Mouse (Mus musculus) midbrain, embryonic 14.5 days (tissue): Measurements from ENCODE around the gene Rpl3l. TPM values are rescaled to one million over a fixed set of nuclear protein-coding genes. Genes with fewer than 3 reads are reported as not detected.
"Not testable (repeated sequence)": the region's sequence is repeated elsewhere in the genome, so short reads cannot be mapped to it uniquely, and the experiment has no call there.

Source experiments
- ATAC-seq: fragments of 200-750 bp; cut with Nextera tagmentation; 2 replicates; pipeline ENCODE4 v1.8.0; 2017; ENCODE audit warnings: moderate number of reproducible peaks, moderate library complexity; ENCODE audit not compliant: low FRiP score, low TSS enrichment
- DNase-seq: peaks from one replicate; pipeline ENCODE4 v3.0.0-alpha.2; 2015
- H3K27ac ChIP-seq: fragments of 300-500 bp; sonication (generic); replicated peaks from 2 replicates; pipeline ENCODE4 v1.5.1; 2014; ENCODE audit warnings: mild to moderate bottlenecking, low read depth, low read length, moderate library complexity
- H3K27me3 ChIP-seq: fragments of 300-500 bp; sonication (generic); 2 replicates; pipeline ENCODE4 v1.6.1; 2014; ENCODE audit warnings: low read length, control low read depth, mixed read lengths; ENCODE audit not compliant: control insufficient read depth, insufficient read depth
- H3K36me3 ChIP-seq: fragments of 300-500 bp; sonication (generic); 2 replicates; pipeline ENCODE4 v1.6.1; 2014; ENCODE audit warnings: low read length, control low read depth; ENCODE audit not compliant: control insufficient read depth, insufficient read depth
- H3K4me1 ChIP-seq: fragments of 300-500 bp; sonication (generic); 2 replicates; pipeline ENCODE4 v1.6.1; 2014; ENCODE audit warnings: mild to moderate bottlenecking, antibody characterized with exemption, low read length, control low read depth; ENCODE audit not compliant: control insufficient read depth, insufficient read depth
- H3K4me2 ChIP-seq: fragments of 300-500 bp; sonication (generic); 2 replicates; pipeline ENCODE4 v1.6.1; 2014; ENCODE audit warnings: mild to moderate bottlenecking, low read length, moderate library complexity
- H3K4me3 ChIP-seq: fragments of 300-500 bp; sonication (generic); replicated peaks from 2 replicates; pipeline ENCODE4 v1.5.1; 2014; ENCODE audit warnings: low read depth, low read length
- H3K9ac ChIP-seq: fragments of 300-500 bp; sonication (generic); replicated peaks from 2 replicates; pipeline ENCODE4 v1.6.1; 2014; ENCODE audit warnings: mild to moderate bottlenecking, low read length, moderate library complexity
- H3K9me3 ChIP-seq: fragments of 300-500 bp; sonication (generic); 2 replicates; pipeline ENCODE4 v1.6.1; 2016; ENCODE audit warnings: low read length, control low read depth, mixed read lengths; ENCODE audit not compliant: control insufficient read depth
- WGBS: fragments of 180-500 bp; shearing (Covaris S2); extraction: QIAGEN DNeasy Blood & Tissue Kit; methylation state at CpG from one replicate; pipeline ENCODE4 v1.1.7; 2014; 5-methylcytosine and 5-hydroxymethylcytosine counted together
- polyA plus RNA-seq: library from polyadenylated mRNA; unstranded; fragments of >200 nt; fragmentation: Nextera tagmentation; extraction: Ambion mirVana; gene quantifications from 2 replicates; pipeline ENCODE4 v1.2.1, GENCODE M21; 2014

Gene Rpl3l
- polyA plus RNA-seq, 1 experiment from 2014 or later, result not detected

- peaks cover 13% of the 10 kb centered on the region; the same call in 1 of the 2 replicates for H3K36me3 ChIP-seq
- DNase-seq (no peak), ATAC-seq (no peak)
- no peak overlapping the region for H3K9ac ChIP-seq
- H3K4me2 ChIP-seq, result no peak overlapping the region
- WGBS, result 11% methylated on average over 6 of the region's 6 CpGs
- no peak overlapping the region for H3K27ac ChIP-seq
- no peaks in the 10 kb centered on the region for H3K27me3 ChIP-seq
- H3K4me3 ChIP-seq, result no peak overlapping the region
- no peaks in the 10 kb centered on the region for H3K4me1 ChIP-seq
- H3K9me3 ChIP-seq, result no peaks in the 10 kb centered on the region
These were observed 12.1 kb upstream of the Rpl3l start for GRCm38 (mm10) chr17:24715556-24715955.

- Histone ChIP-seq H3K4me2 (no peak overlapping the region), H3K9me3 (no peaks in the 10 kb centered on the region), H3K27ac (no peak overlapping the region), H3K4me3 (no peak overlapping the region), H3K36me3 (peaks cover 15% of the 10 kb centered on the region), H3K4me1 (no peaks in the 10 kb centered on the region), H3K9ac (no peak overlapping the region), H3K27me3 (no peaks in the 10 kb centered on the region)
- DNase-seq (no peak), ATAC-seq (no peak)
- WGBS, result 95% methylated on average over 15 of the region's 15 CpGs
These were observed 11.4 kb upstream of the Rpl3l start for GRCm38 (mm10) chr17:24716166-24716682.

- Histone ChIP-seq H3K9ac (no peak within 1 kb of the TSS; the same call in 1 of the 2 replicates), H3K27me3 (no peaks in the 10 kb centered on the region), H3K36me3 (peaks cover 29% of the 10 kb centered on the region), H3K9me3 (no peaks in the 10 kb centered on the region), H3K4me3 (peak within 1 kb of the TSS; percentile 85; the same call in 1 of the 2 replicates), H3K4me1 (peaks cover under 1% of the 10 kb centered on the region; the same call in 1 of the 2 replicates), H3K27ac (no peak within 1 kb of the TSS), H3K4me2 (peak within 1 kb of the TSS; percentile 84)
- 87% methylated on average over 4 of the region's 4 CpGs for WGBS
- ATAC-seq, result no peak
- DNase-seq, result no peak
These were observed 9.7 kb upstream of the Rpl3l start, which contains the start of the genes Rnf151 and Rps2 for GRCm38 (mm10) chr17:24717943-24718342. Gene Rnf151, minus strand, starts transcription at chr17:24718063. Gene Rps2, plus strand, starts transcription at chr17:24718116.

- 68% methylated on average over 5 of the region's 5 CpGs for WGBS
- H3K4me2 ChIP-seq, result peak overlapping the region; percentile 84
- not testable (repeated sequence) for H3K27ac ChIP-seq, H3K27me3 ChIP-seq, ATAC-seq, H3K9me3 ChIP-seq, H3K4me1 ChIP-seq, DNase-seq
- peak overlapping the region; percentile 85 for H3K4me3 ChIP-seq
- H3K36me3 ChIP-seq, result peaks cover 29% of the 10 kb centered on the region
- peak overlapping the region; percentile 80; the same call in 1 of the 2 replicates for H3K9ac ChIP-seq
These were observed 8.7 kb upstream of the Rpl3l start for GRCm38 (mm10) chr17:24718938-24719337.

GRCm38 (mm10) chr17:24719494-24720222, 8.0 kb upstream of the Rpl3l start:
- DNase-seq (peak; percentile 99), ATAC-seq (peak; percentile 97)
- under 1% methylated on average over 61 of the region's 61 CpGs for WGBS
- H3K4me1 ChIP-seq, result peaks cover 9% of the 10 kb centered on the region
- peak overlapping the region; percentile 84 for H3K4me2 ChIP-seq
- no peaks in the 10 kb centered on the region for H3K27me3 ChIP-seq
- peaks cover 29% of the 10 kb centered on the region for H3K36me3 ChIP-seq
- H3K27ac ChIP-seq, result peak overlapping the region; percentile 84
- peak overlapping the region; percentile 80 for H3K9ac ChIP-seq
- peak overlapping the region; percentile 85 for H3K4me3 ChIP-seq
- H3K9me3 ChIP-seq, result no peaks in the 10 kb centered on the region

GRCm38 (mm10) chr17:24720616-24721015, 7.0 kb upstream of the Rpl3l start:
- not testable (repeated sequence) for ATAC-seq, H3K27ac ChIP-seq, H3K4me1 ChIP-seq, DNase-seq, H3K9me3 ChIP-seq, H3K27me3 ChIP-seq
- H3K9ac ChIP-seq, result peak overlapping the region; percentile 77
- WGBS, result under 1% methylated on average over 11 of the region's 11 CpGs
- H3K4me2 ChIP-seq, result peak overlapping the region; percentile 84
- peaks cover 24% of the 10 kb centered on the region for H3K36me3 ChIP-seq
- H3K4me3 ChIP-seq, result peak overlapping the region; percentile 85

GRCm38 (mm10) chr17:24721383-24721955, 6.2 kb upstream of the Rpl3l start:
- not testable (repeated sequence) for H3K4me1 ChIP-seq, H3K27me3 ChIP-seq, DNase-seq, H3K9me3 ChIP-seq, ATAC-seq, H3K27ac ChIP-seq
- 71% methylated on average over 7 of the region's 7 CpGs for WGBS
- H3K9ac ChIP-seq, result peak overlapping the region; percentile 34; the same call in 1 of the 2 replicates
- peak overlapping the region; percentile 84 for H3K4me2 ChIP-seq
- H3K4me3 ChIP-seq, result peak overlapping the region; percentile 19
- H3K36me3 ChIP-seq, result peaks cover 17% of the 10 kb centered on the region

GRCm38 (mm10) chr17:24722220-24722924, 5.2 kb upstream of the Rpl3l start:
- WGBS, result 36% methylated on average over 13 of the region's 13 CpGs
- Histone ChIP-seq H3K36me3 (peaks cover 16% of the 10 kb centered on the region), H3K27ac (no peak overlapping the region), H3K9ac (no peak overlapping the region), H3K4me2 (peak overlapping the region; percentile 94; the same call in 1 of the 2 replicates), H3K4me3 (no peak overlapping the region), H3K4me1 (peaks cover 9% of the 10 kb centered on the region), H3K27me3 (no peaks in the 10 kb centered on the region), H3K9me3 (no peaks in the 10 kb centered on the region)
- ATAC-seq (no peak), DNase-seq (no peak)
